Mouse (Mus musculus) stomach, postnatal 0 days (tissue): ENCODE results near the gene Pde4c. TPM values are rescaled to one million over a fixed set of nuclear protein-coding genes. Genes with fewer than 3 reads are reported as not detected.
A peak's percentile ranks its signal among the peaks of the same experiment; 100 is the strongest.

ENCODE experiments used
- ATAC-seq: fragments of 200-750 bp; cut with Nextera tagmentation; 2 replicates; pipeline ENCODE4 v1.8.0; 2017; ENCODE audit not compliant: low FRiP score, low TSS enrichment
- DNase-seq: peaks from one replicate; pipeline ENCODE4 v3.0.0-alpha.2; 2016; ENCODE audit warnings: low spot score
- H3K27ac ChIP-seq: fragments of 300-500 bp; sonication (generic); replicated peaks from 2 replicates; pipeline ENCODE4 v1.5.1; 2014; ENCODE audit warnings: mild to moderate bottlenecking, control low read depth
- H3K27me3 ChIP-seq: fragments of 300-500 bp; sonication (generic); 2 replicates; pipeline ENCODE4 v1.6.1; 2014; ENCODE audit warnings: low read length; ENCODE audit not compliant: control insufficient read depth, insufficient read depth
- H3K36me3 ChIP-seq: fragments of 300-500 bp; sonication (generic); 2 replicates; pipeline ENCODE4 v1.6.1; 2014; ENCODE audit warnings: low read length, mixed read lengths; ENCODE audit not compliant: control insufficient read depth, insufficient read depth
- H3K4me1 ChIP-seq: fragments of 300-500 bp; sonication (generic); replicated peaks from 2 replicates; pipeline ENCODE4 v1.6.1; 2014; ENCODE audit warnings: antibody characterized with exemption; ENCODE audit not compliant: control insufficient read depth, insufficient read depth
- H3K4me2 ChIP-seq: fragments of 300-500 bp; sonication (generic); replicated peaks from 2 replicates; pipeline ENCODE4 v1.6.1; 2014; ENCODE audit warnings: low read depth, mild to moderate bottlenecking, control low read depth, moderate library complexity
- H3K4me3 ChIP-seq: fragments of 300-500 bp; sonication (generic); 2 replicates; pipeline ENCODE4 v1.5.1; 2014; ENCODE audit warnings: low read depth, low read length, control low read depth
- H3K9ac ChIP-seq: fragments of 300-500 bp; sonication (generic); 2 replicates; pipeline ENCODE4 v1.6.1; 2014; ENCODE audit warnings: mild to moderate bottlenecking, low read length, control low read depth, mixed read lengths
- H3K9me3 ChIP-seq: fragments of 300-500 bp; sonication (generic); 2 replicates; pipeline ENCODE4 v1.6.1; 2016; ENCODE audit warnings: low read length; ENCODE audit not compliant: control insufficient read depth
- CTCF ChIP-seq: IDR thresholded peaks from 2 replicates; pipeline ENCODE4 v1.5.1; 2016; ENCODE audit warnings: antibody characterized with exemption, low read depth, mild to moderate bottlenecking, moderate library complexity
- EP300 ChIP-seq: optimal IDR thresholded peaks from 2 replicates; pipeline ENCODE3; 2016; ENCODE audit warnings: antibody characterized with exemption
- WGBS: fragments of 180-500 bp; shearing (Covaris S2); extraction: QIAGEN DNeasy Blood & Tissue Kit; methylation state at CpG from one replicate; pipeline ENCODE4 v1.1.7; 2014; 5-methylcytosine and 5-hydroxymethylcytosine counted together
- polyA plus RNA-seq: library from polyadenylated mRNA; unstranded; fragments of >200 nt; fragmentation: Nextera tagmentation; extraction: Ambion mirVana; gene quantifications from 2 replicates; pipeline ENCODE4 v1.2.1, GENCODE M21; 2015

Pde4c gene
- polyA plus RNA-seq, 1 experiment from 2014 or later: 0.27 TPM

DNA sequence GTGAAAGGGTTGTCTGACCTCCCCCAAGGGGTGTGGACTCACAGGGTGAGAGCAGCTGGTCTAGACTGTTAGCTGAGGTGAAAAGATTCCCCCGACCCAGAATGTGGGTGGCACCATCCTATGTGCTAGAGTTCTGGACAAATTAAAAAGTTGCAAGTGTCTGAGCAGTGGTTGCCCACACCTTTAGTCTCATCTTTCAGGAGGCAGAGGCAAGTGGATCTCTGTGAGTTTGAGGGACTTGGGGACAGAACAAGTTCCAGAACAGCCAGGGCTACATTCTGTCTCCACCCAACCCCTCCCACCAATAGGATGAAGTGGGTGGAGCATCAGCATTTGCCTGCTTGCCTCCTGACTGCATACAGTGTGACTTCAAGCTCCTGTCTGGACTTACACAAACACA lies 38.6 kb downstream of the Pde4c start:
- Histone ChIP-seq H3K27me3 (no peaks in the 10 kb centered on the region), H3K9me3 (no peaks in the 10 kb centered on the region), H3K4me3 (no peak overlapping the region), H3K9ac (no peak overlapping the region), H3K27ac (peak overlapping the region; percentile 24; the same call in 1 of the 2 replicates), H3K4me1 (0 out of 2 replicates have a peak, but pooled peaks cover 7% of the 10 kb centered on the region), H3K36me3 (peaks cover 9% of the 10 kb centered on the region), H3K4me2 (no peak overlapping the region)
- WGBS: 50% methylated on average over 1 of the region's 1 CpGs
- ATAC-seq (no peak), DNase-seq (no peak)
- TF ChIP-seq EP300 (no peak), CTCF (no peak)

DNA sequence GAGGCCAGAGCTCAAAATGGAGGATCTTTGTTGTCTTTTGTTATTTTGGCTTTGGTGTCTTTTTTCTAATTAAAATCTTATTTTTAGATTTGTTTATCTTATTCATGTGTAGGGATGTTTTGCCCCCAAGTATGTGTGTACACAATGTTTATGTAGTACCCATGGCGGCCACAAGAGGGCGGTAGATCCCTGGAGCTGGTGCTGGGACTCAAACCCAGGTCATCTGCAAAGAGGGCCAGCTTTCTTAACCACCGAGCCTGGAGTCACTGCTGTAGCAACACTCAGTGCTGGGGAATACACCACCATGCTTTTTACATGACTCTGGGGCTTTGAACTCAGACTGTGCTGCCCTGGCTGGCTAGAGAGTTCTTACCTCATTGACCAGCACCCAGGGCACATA lies 39.8 kb downstream of the Pde4c start:
- H3K27ac ChIP-seq: peak overlapping the region; percentile 81
- H3K36me3 ChIP-seq: peaks cover 12% of the 10 kb centered on the region
- peak; percentile 87 for TF ChIP-seq CTCF
- TF ChIP-seq EP300: no peak
- ATAC-seq (no peak), DNase-seq (peak; percentile 64)
- 7% methylated on average over 3 of the region's 3 CpGs for WGBS
- no peaks in the 10 kb centered on the region for H3K9me3 ChIP-seq
- 0 out of 2 replicates have a peak, but pooled peaks cover 7% of the 10 kb centered on the region for H3K4me1 ChIP-seq
- no peak overlapping the region for H3K9ac ChIP-seq
- H3K4me2 ChIP-seq: no peak overlapping the region
- H3K4me3 ChIP-seq: no peak overlapping the region
- H3K27me3 ChIP-seq: no peaks in the 10 kb centered on the region

DNA sequence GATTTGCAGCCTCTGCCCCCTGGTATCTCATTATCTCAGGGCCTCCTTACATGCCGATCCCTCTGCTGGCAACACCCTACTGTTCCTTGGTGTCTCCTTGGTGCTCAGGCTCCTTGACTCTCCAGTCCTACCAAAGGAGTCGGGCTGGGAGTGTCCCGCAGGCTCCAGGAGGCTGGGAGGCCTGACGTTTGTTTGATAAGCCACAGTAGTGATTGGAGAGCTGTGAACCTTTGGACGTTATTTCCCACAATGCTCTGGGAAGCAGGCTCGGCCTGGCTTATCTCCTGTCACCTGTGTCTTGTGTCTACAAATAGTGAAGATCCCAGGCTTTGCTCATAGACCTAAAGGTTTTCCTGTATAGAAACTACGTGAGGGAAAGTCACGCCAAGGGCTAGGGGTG lies 40.5 kb downstream of the Pde4c start:
- DNase-seq (peak; percentile 86), ATAC-seq (peak; percentile 49)
- H3K4me1 ChIP-seq: 0 out of 2 replicates have a peak, but pooled peaks cover 7% of the 10 kb centered on the region
- H3K36me3 ChIP-seq: peaks cover 13% of the 10 kb centered on the region
- no peak overlapping the region for H3K4me3 ChIP-seq
- H3K27me3 ChIP-seq: no peaks in the 10 kb centered on the region
- TF ChIP-seq CTCF (no peak), EP300 (no peak)
- WGBS: 60% methylated on average over 8 of the region's 8 CpGs
- no peak overlapping the region for H3K4me2 ChIP-seq
- H3K27ac ChIP-seq: peak overlapping the region; percentile 82
- H3K9me3 ChIP-seq: no peaks in the 10 kb centered on the region
- no peak overlapping the region for H3K9ac ChIP-seq

DNA sequence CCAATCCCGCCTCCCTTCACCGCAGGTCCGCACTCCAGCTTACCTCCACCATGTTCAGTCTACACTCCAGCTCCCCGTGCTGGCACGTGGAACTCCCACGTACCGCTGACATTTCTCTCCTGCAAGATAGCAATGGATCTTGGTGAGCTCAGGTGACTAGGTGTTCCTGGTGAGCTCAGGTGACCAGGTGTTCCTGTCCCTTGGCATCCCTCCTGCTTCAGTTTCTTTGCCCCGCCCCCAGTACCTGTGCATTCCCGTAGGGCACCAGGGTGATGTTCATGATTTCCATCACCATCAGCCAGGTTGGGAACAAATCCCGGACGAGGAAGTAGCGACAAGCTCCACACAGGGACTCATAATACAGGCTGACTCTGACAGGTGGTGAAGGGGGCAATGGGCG lies 41.2 kb downstream of the Pde4c start:
- DNase-seq (peak; percentile 67), ATAC-seq (no peak)
- H3K4me2 ChIP-seq: peak overlapping the region; percentile 87
- no peak overlapping the region for H3K9ac ChIP-seq
- peak overlapping the region; percentile 82 for H3K27ac ChIP-seq
- WGBS: 73% methylated on average over 13 of the region's 13 CpGs
- H3K9me3 ChIP-seq: no peaks in the 10 kb centered on the region
- peaks cover 14% of the 10 kb centered on the region for H3K36me3 ChIP-seq
- 0 out of 2 replicates have a peak, but pooled peaks cover 3% of the 10 kb centered on the region for H3K4me1 ChIP-seq
- H3K27me3 ChIP-seq: no peaks in the 10 kb centered on the region
- no peak for TF ChIP-seq CTCF
- TF ChIP-seq EP300: no peak
- no peak overlapping the region for H3K4me3 ChIP-seq

DNA sequence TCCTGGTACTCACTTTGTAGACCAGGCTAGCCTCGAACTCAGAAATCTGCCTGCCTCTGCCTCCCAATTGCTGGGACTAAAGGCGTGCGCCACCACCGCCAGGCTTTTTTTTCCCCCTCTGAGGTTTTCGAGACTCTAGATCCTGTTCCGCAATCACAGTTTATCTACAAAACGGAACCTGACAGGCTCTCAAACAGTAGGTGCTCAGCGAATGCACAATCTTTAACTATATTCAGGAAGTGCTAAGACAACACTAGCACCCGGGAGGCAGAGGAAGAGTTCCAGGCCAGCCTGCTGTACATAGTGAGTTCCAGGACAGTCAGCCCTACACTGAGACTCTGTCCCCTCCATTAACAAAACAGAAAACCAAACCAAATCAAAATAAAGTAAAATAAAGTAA lies 41.8 kb downstream of the Pde4c start:
- Histone ChIP-seq H3K36me3 (peaks cover 17% of the 10 kb centered on the region), H3K9me3 (no peaks in the 10 kb centered on the region), H3K4me3 (peak overlapping the region; percentile 48), H3K27me3 (no peaks in the 10 kb centered on the region), H3K4me1 (0 out of 2 replicates have a peak, but pooled peaks cover 3% of the 10 kb centered on the region), H3K9ac (peak overlapping the region; percentile 70), H3K27ac (peak overlapping the region; percentile 82), H3K4me2 (peak overlapping the region; percentile 87)
- WGBS: 50% methylated on average over 9 of the region's 9 CpGs
- DNase-seq: no peak
- ATAC-seq: no peak
- TF ChIP-seq EP300: no peak
- no peak for TF ChIP-seq CTCF

DNA sequence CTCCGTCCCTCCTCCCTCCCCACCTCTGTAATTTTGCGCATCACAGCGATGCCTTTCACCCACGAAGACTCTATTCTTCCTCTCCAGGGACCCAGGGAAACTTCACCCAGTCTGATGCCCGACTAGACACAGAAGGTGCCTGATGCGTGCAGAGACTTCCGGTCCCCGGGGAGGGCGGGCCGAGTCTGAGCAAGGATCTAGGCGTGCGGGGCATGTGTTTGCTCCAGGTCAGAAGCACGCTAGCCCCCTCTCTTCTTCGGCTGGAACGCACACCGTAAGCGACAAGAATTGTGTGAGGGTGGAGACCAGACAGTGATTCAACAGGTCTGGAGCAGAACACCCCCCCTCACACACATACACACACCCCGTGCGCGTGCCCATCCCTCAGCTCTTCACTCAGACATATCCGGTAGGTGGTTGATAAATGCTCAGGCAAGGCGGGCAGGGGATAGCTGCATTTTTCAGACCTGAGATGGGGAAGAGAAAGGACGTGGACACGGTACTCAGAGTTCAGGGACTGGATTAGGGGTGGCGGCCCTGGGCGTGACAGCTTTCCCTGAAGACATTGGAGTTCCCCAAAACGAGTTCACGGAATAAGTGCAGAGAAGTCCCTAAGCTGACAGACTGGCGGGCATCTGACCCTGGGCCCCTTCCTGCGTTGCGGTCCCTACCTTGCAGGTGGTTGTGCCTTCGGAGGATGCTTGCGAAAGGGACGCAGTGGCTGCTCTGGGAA lies 42.5 kb downstream of the Pde4c start:
- 1% methylated on average over 34 of the region's 34 CpGs for WGBS

More for the DNA sequence above, 42.5 kb downstream of the Pde4c start:
- H3K4me2 ChIP-seq: peak overlapping the region; percentile 87
- TF ChIP-seq CTCF (no peak), EP300 (no peak)
- H3K27ac ChIP-seq: peak overlapping the region; percentile 79
- no peaks in the 10 kb centered on the region for H3K9me3 ChIP-seq
- H3K9ac ChIP-seq: peak overlapping the region; percentile 70
- peaks cover 22% of the 10 kb centered on the region for H3K36me3 ChIP-seq
- no peaks in the 10 kb centered on the region for H3K27me3 ChIP-seq
- peak overlapping the region; percentile 48 for H3K4me3 ChIP-seq
- ATAC-seq: no peak
- 0 out of 2 replicates have a peak, but pooled peaks cover 3% of the 10 kb centered on the region for H3K4me1 ChIP-seq
- peak; percentile 71 for DNase-seq
